Mouse (Mus musculus) bone marrow macrophage, adult 2 months (primary cell): Measurements from ENCODE around the gene Cbx6.

ENCODE experiments used
- CTCF ChIP-seq: IDR thresholded peaks from 2 replicates; pipeline ENCODE4 v1.5.1; 2012; ENCODE audit warnings: low read depth, mild to moderate bottlenecking, low read length, moderate library complexity
- POLR2A ChIP-seq: IDR thresholded peaks from 2 replicates; pipeline ENCODE4 v1.6.1; 2012; ENCODE audit warnings: mild to moderate bottlenecking, low read depth, low read length, borderline replicate concordance

- TF ChIP-seq POLR2A: no peak
- TF ChIP-seq CTCF: no peak
Measured at GRCm38 (mm10) chr15:79822265-79823199, 12.0 kb downstream of the Cbx6 start.
